Mouse (Mus musculus) MEL (cell line): Measurements from ENCODE around the gene Mecom. TPM values are rescaled to one million over a fixed set of nuclear protein-coding genes. Genes with fewer than 3 reads are reported as not detected.

Experiments used
- DNase-seq: peaks from one replicate; pipeline ENCODE4 v3.0.0; 2011; ENCODE audit warnings: low read depth, low spot score
- H3K27ac ChIP-seq: 2 replicates; pipeline ENCODE4 v1.5.1; 2012; ENCODE audit warnings: low read depth, mild to moderate bottlenecking, control low read depth, low read length, moderate library complexity; ENCODE audit not compliant: control insufficient read depth
- H3K27me3 ChIP-seq, 2 experiments: fragments of 150-350 bp in 1 of 2; sonication (generic) in 1 of 2; 2 replicates each; pipeline ENCODE4 v1.6.1; 2012; ENCODE audit warnings: low read length in 2 of 2, mild to moderate bottlenecking in 2 of 2, improper control_type of control experiment in 1 of 2, moderate library complexity in 1 of 2; ENCODE audit not compliant: insufficient read depth in 2 of 2, control insufficient read depth in 1 of 2
- H3K36me3 ChIP-seq, 2 experiments: 2 replicates each; pipeline ENCODE4 v1.6.1; 2012 to 2014; ENCODE audit warnings: low read length in 2 of 2, improper control_type of control experiment in 1 of 2, inconsistent platforms in 1 of 2, mild to moderate bottlenecking in 1 of 2; ENCODE audit not compliant: insufficient read depth in 2 of 2, control insufficient read depth in 1 of 2
- H3K4me1 ChIP-seq, 2 experiments: fragments of 150-350 bp in 1 of 2; sonication (generic) in 1 of 2; 2 replicates each; pipeline ENCODE4 v1.6.1; 2012; ENCODE audit warnings: low read length in 2 of 2, improper control_type of control experiment in 1 of 2, mild to moderate bottlenecking in 1 of 2; ENCODE audit not compliant: insufficient read depth in 2 of 2, control insufficient read depth in 1 of 2
- H3K4me3 ChIP-seq, 2 experiments: fragments of 150-350 bp in 1 of 2; sonication (generic) in 1 of 2; 2 replicates each; pipeline ENCODE4 v1.5.1; 2012; ENCODE audit warnings: low read depth in 2 of 2, low read length in 2 of 2, mild to moderate bottlenecking in 2 of 2, moderate library complexity in 2 of 2, control low read depth in 1 of 2, improper control_type of control experiment in 1 of 2; ENCODE audit not compliant: control insufficient read depth in 1 of 2, insufficient read depth in 1 of 2
- H3K79me2 ChIP-seq: 2 replicates; pipeline ENCODE4 v1.6.1; 2012; ENCODE audit warnings: mild to moderate bottlenecking, low read length, moderate library complexity; ENCODE audit not compliant: control insufficient read depth, poor library complexity, insufficient read depth
- H3K9ac ChIP-seq: 2 replicates; pipeline ENCODE4 v1.6.1; 2012; ENCODE audit warnings: low read depth, mild to moderate bottlenecking, control low read depth, low read length, moderate library complexity; ENCODE audit not compliant: control insufficient read depth, poor library complexity, severe bottlenecking
- H3K9me3 ChIP-seq: fragments of 150-350 bp; sonication (generic); replicated peaks from 2 replicates; pipeline ENCODE4 v1.6.1; 2012; ENCODE audit warnings: mild to moderate bottlenecking, low read length, improper control_type of control experiment, moderate library complexity; ENCODE audit not compliant: insufficient read depth
- BHLHE40 ChIP-seq: IDR thresholded peaks from 2 replicates; pipeline ENCODE4 v1.6.1; 2012; ENCODE audit warnings: low read depth, mild to moderate bottlenecking, inconsistent platforms, low read length, improper control_type of control experiment, borderline replicate concordance
- CHD1 ChIP-seq: IDR thresholded peaks from 2 replicates; pipeline ENCODE4 v1.6.1; 2012; ENCODE audit warnings: low read depth, mild to moderate bottlenecking, inconsistent platforms, low read length, improper control_type of control experiment
- CHD2 ChIP-seq: IDR thresholded peaks from 2 replicates; pipeline ENCODE4 v1.6.1; 2011; ENCODE audit warnings: low read length, improper control_type of control experiment
- CTCF ChIP-seq, 3 experiments: IDR thresholded peaks in 2 of 3; conservative IDR thresholded peaks in 1 of 3; 2 replicates each; pipeline ENCODE4 v1.5.1; 2011 to 2012; ENCODE audit warnings: low read length in 3 of 3, low read depth in 2 of 3, mild to moderate bottlenecking in 2 of 3, improper control_type of control experiment in 1 of 3, inconsistent platforms in 1 of 3, mixed read lengths in 1 of 3, moderate library complexity in 1 of 3; ENCODE audit not compliant: control insufficient read depth in 1 of 3, insufficient read depth in 1 of 3, poor library complexity in 1 of 3, severe bottlenecking in 1 of 3
- E2F4 ChIP-seq: IDR thresholded peaks from 2 replicates; pipeline ENCODE4 v1.6.1; 2011; ENCODE audit warnings: low read depth, low read length, improper control_type of control experiment, borderline replicate concordance
- EP300 ChIP-seq, 2 experiments: IDR thresholded peaks; 2 replicates each; pipeline ENCODE4 v1.6.1; 2011; ENCODE audit warnings: improper control_type of control experiment in 2 of 2, low read length in 2 of 2, low read depth in 1 of 2, mild to moderate bottlenecking in 1 of 2
- HCFC1 ChIP-seq: IDR thresholded peaks from 2 replicates; pipeline ENCODE4 v1.6.1; 2012; ENCODE audit warnings: low read depth, mild to moderate bottlenecking, inconsistent platforms, low read length, improper control_type of control experiment, moderate library complexity
- MAFK ChIP-seq: IDR thresholded peaks from 2 replicates; pipeline ENCODE4 v1.6.1; 2011; ENCODE audit warnings: low read depth, mild to moderate bottlenecking, low read length, improper control_type of control experiment, borderline replicate concordance
- MAX ChIP-seq: IDR thresholded peaks from 2 replicates; pipeline ENCODE4 v1.6.1; 2011; ENCODE audit warnings: low read length, improper control_type of control experiment
- MAZ ChIP-seq: IDR thresholded peaks from 2 replicates; pipeline ENCODE4 v1.6.1; 2012; ENCODE audit warnings: low read depth, mild to moderate bottlenecking, inconsistent platforms, low read length, improper control_type of control experiment
- MEF2A ChIP-seq: IDR thresholded peaks from 2 replicates; pipeline ENCODE4 v1.6.1; 2014; ENCODE audit warnings: low read depth, mild to moderate bottlenecking, inconsistent platforms, low read length, improper control_type of control experiment; ENCODE audit not compliant: poor library complexity, insufficient replicate concordance, severe bottlenecking; ENCODE audit errors: extremely low read depth
- MYB ChIP-seq: IDR thresholded peaks from 2 replicates; pipeline ENCODE4 v1.6.1; 2011; ENCODE audit warnings: mild to moderate bottlenecking, low read depth, low read length, improper control_type of control experiment
- MYC ChIP-seq: IDR thresholded peaks from 2 replicates; pipeline ENCODE4 v1.6.1; 2011; ENCODE audit warnings: low read depth, mild to moderate bottlenecking, low read length, improper control_type of control experiment, moderate library complexity
- POLR2A ChIP-seq, 2 experiments: IDR thresholded peaks; 2 replicates each; pipeline ENCODE4 v1.6.1; 2011 to 2012; ENCODE audit warnings: low read length in 2 of 2, mild to moderate bottlenecking in 2 of 2, control low read depth in 1 of 2, improper control_type of control experiment in 1 of 2, low read depth in 1 of 2, moderate library complexity in 1 of 2; ENCODE audit not compliant: control insufficient read depth in 1 of 2, insufficient read depth in 1 of 2, poor library complexity in 1 of 2
- POLR2AphosphoS2 ChIP-seq: IDR thresholded peaks from 2 replicates; pipeline ENCODE4 v1.6.1; 2011; ENCODE audit warnings: low read length, improper control_type of control experiment
- SMC3 ChIP-seq: IDR thresholded peaks from 2 replicates; pipeline ENCODE4 v1.6.1; 2011; ENCODE audit warnings: low read depth, low read length, improper control_type of control experiment
- TAL1 ChIP-seq: IDR thresholded peaks from 2 replicates; pipeline ENCODE4 v1.6.1; 2012; ENCODE audit warnings: mild to moderate bottlenecking, inconsistent platforms, low read length, moderate library complexity, mixed read lengths
- TCF12 ChIP-seq: IDR thresholded peaks from 2 replicates; pipeline ENCODE4 v1.6.1; 2014; ENCODE audit warnings: low read depth, mild to moderate bottlenecking, inconsistent platforms, low read length, improper control_type of control experiment, moderate library complexity
- UBTF ChIP-seq: IDR thresholded peaks from 2 replicates; pipeline ENCODE4 v1.6.1; 2012; ENCODE audit warnings: low read depth, mild to moderate bottlenecking, inconsistent platforms, low read length, improper control_type of control experiment, moderate library complexity, borderline replicate concordance; ENCODE audit not compliant: insufficient read depth
- USF1 ChIP-seq: IDR thresholded peaks from 2 replicates; pipeline ENCODE4 v1.6.1; 2014; ENCODE audit warnings: low read depth, mild to moderate bottlenecking, inconsistent platforms, low read length, improper control_type of control experiment, moderate library complexity
- polyA plus RNA-seq, 2 experiments: library from polyadenylated mRNA; stranded (reverse) in 1 of 2; unstranded in 1 of 2; fragments of >175 nt in 1 of 2; fragments of >200 nt in 1 of 2; gene quantifications; 2 replicates each; pipeline versions ENCODE4 v1.2.1 to v1.2.4; 2012; ENCODE audit warnings: low replicate concordance in 2 of 2, low read depth in 1 of 2; ENCODE audit not compliant: insufficient read length in 2 of 2, insufficient read depth in 1 of 2, missing spikeins in 1 of 2
- total RNA-seq: library from RNA; depleted of rRNA; stranded (reverse); fragments of 300-350 nt; gene quantifications from 2 replicates; pipeline ENCODE4 v1.2.3, GENCODE M21; 2012

Gene Mecom
- total and polyA plus RNA-seq, 3 experiments = 0.04 TPM; not detected in 2

DNA sequence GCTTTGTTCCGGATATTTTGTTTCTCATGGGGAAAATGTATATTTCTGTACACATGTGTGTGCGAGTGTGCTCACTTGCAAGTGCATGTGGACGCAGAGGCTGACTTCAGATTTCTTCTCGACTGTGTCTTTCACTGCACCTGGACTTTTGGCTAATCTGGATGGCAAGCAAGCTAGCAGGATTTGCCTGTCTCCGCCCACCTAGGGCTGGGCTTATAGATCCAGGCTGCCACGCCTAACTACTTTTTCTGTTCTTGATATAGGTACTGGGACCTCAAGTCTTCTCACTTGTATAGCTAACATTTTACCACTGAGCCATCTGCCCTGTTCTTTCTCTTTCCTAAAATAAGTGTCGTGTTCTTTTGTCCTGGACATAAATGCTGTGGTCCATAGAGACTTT, 290.9 kb downstream of the Mecom start:
- Histone ChIP-seq H3K36me3 (no peaks in the 10 kb centered on the region), H3K27ac (no peak overlapping the region), H3K4me3 (no peak overlapping the region), H3K4me1 (no peaks in the 10 kb centered on the region), H3K79me2 (no peaks in the 10 kb centered on the region), H3K9ac (no peak overlapping the region), H3K27me3 (no peaks in the 10 kb centered on the region), H3K9me3 (no peaks in the 10 kb centered on the region)
- TF ChIP-seq TCF12 = no peak
- no peak for TF ChIP-seq MAFK
- TF ChIP-seq MEF2A = no peak
- TF ChIP-seq USF1 = no peak
- no peak for TF ChIP-seq E2F4
- no peak for TF ChIP-seq HCFC1
- TF ChIP-seq MYB = no peak
- TF ChIP-seq MAZ = no peak
- TF ChIP-seq POLR2A (IDR thresholded peaks at IDR 0.05; ENCODE audit: control insufficient read depth in 1 of 2, insufficient read depth in 1 of 2, low read depth in 1 of 2, low read length in 2 of 2, poor library complexity in 1 of 2) = no peak
- DNase-seq = no peak

DNA sequence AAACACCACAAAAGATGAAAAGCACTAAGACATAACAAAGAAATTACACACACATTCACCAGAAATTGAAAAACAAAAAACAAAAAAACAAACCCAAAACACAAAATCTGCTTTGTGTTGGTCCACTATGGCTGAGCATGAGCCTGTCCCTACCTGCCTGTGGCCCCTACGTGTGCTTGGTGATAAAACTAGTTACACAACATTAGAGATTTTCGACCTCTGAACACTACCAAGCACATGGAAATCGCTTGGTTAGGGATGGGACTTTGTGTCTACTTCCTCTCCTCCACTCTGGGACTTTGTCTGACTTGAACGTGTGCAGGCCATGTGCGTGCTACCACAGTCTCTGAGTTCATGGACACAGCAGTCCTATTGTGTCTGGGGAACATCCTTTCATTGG, 292.0 kb downstream of the Mecom start:
- Histone ChIP-seq H3K4me3 (no peak overlapping the region), H3K4me1 (no peaks in the 10 kb centered on the region), H3K36me3 (no peaks in the 10 kb centered on the region), H3K27me3 (no peaks in the 10 kb centered on the region), H3K27ac (no peak overlapping the region), H3K9me3 (no peaks in the 10 kb centered on the region), H3K9ac (no peak overlapping the region), H3K79me2 (no peaks in the 10 kb centered on the region)
- TF ChIP-seq TAL1 = no peak
- TF ChIP-seq MAX = no peak
- TF ChIP-seq BHLHE40 = no peak
- no peak for TF ChIP-seq MYC
- no peak for TF ChIP-seq CHD2
- TF ChIP-seq SMC3 = no peak
- TF ChIP-seq EP300 (IDR thresholded peaks at IDR 0.05; ENCODE audit: low read depth in 1 of 2, low read length in 2 of 2) = no peak
- no peak for TF ChIP-seq CTCF (IDR thresholded peaks at IDR 0.05 in 2 of 3, conservative IDR thresholded peaks at IDR 0.05 in 1 of 3; ENCODE audit: control insufficient read depth in 1 of 3, insufficient read depth in 1 of 3, low read depth in 2 of 3, low read length in 3 of 3, poor library complexity in 1 of 3, severe bottlenecking in 1 of 3)
- no peak for TF ChIP-seq POLR2AphosphoS2
- TF ChIP-seq CHD1 = no peak
- no peak for TF ChIP-seq UBTF
- TF ChIP-seq MEF2A = no peak
- no peak for DNase-seq
